Mouse (Mus musculus): ENCODE results near the gene Wwc1. TPM values are rescaled to one million over a fixed set of nuclear protein-coding genes. Genes with fewer than 3 reads are reported as not detected.

Wwc1 gene
- polyA plus RNA-seq, 1 experiment, result 4.2 TPM

DNA sequence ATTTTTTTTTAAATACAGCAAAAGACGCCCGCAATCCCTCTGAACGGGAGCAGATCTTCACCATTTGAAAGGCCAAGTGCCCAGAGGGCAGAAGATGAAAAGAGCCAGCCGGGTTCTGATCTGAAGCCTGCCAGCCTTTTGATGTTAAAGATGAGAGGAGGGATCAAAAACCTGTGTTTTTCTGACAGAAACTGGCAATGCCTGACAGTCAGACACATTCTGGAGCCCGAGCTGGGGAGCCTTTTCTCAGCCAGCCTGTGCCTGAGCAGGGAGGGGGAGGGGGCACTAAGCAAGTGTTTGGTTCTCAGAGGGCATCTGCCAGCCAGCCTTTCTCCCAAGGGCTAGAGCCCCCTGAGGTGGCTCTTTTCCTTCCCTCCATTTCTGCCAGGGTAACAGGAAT is 39.3 kb downstream of the Wwc1 start:
- Histone ChIP-seq H3K27ac (ENCODE audit: insufficient read depth, low read length) (no peak overlapping the region), H3K4me1 (ENCODE audit: control insufficient read depth, insufficient read depth, low read length) (peaks cover 2% of the 10 kb centered on the region), H3K4me3 (ENCODE audit: insufficient read depth, low read length) (no peak overlapping the region)
- no peak for TF ChIP-seq CTCF (IDR thresholded peaks at IDR 0.05; ENCODE audit: borderline replicate concordance, insufficient read depth, low read length)

DNA sequence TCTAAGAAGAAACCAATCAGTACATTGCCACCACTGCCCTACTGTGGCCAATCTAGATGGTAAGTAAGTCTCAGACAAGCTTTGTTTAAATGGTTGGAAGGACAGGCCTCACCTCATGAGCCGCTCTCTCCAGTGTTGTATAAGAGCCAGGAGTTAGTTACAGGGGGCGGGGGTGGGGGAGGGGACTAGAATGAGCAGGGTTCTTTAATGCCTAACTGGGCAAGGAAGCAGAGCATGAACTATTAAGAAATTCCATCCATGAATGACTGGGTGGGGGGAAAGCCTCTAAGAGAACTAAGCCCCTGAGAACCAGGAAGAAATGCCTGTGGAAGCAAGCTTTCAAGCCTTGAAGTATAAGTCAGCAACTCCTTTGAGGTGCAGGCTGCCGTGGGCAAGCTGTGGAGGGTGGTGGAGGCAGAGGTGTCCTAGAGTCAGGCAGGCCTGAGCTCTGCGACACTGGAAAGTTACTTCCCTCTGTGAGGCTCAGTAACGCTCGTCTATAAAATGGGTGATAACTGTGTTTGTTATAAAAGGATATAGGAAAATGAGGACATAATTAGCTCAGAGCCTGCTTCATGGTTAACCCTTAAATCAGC is 41.4 kb downstream of the Wwc1 start:
- H3K27ac ChIP-seq (ENCODE audit: insufficient read depth, low read length), result no peak overlapping the region
- H3K4me3 ChIP-seq (ENCODE audit: insufficient read depth, low read length), result no peak overlapping the region
- TF ChIP-seq CTCF (IDR thresholded peaks at IDR 0.05; ENCODE audit: borderline replicate concordance, insufficient read depth, low read length) (no peak), POLR2A (IDR thresholded peaks at IDR 0.05; ENCODE audit: low read depth, low read length) (no peak)
- peaks cover 2% of the 10 kb centered on the region for H3K4me1 ChIP-seq (ENCODE audit: control insufficient read depth, insufficient read depth, low read length)

DNA sequence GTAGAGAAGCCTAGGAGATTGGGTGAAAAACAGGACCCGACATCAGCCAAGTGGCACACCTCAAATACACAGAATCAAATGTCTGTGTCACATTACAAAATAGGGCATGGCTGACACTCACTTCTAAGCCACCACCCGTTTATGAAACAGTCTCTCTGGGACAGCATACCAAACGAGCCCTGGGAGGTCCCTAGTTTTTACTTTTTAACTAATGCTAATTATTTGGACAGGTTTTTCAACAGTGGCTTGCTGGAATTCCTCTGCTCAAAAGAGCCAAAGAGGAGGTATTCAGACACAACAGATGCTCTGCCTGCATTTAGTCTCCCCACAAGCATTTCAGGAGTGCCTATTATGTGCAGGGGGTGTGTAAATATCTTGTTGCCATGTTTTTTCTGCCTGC is 44.7 kb downstream of the Wwc1 start:
- Histone ChIP-seq H3K27ac (ENCODE audit: insufficient read depth, low read length) (no peak overlapping the region), H3K4me1 (ENCODE audit: control insufficient read depth, insufficient read depth, low read length) (peaks cover 2% of the 10 kb centered on the region), H3K4me3 (ENCODE audit: insufficient read depth, low read length) (no peak overlapping the region)
- TF ChIP-seq POLR2A (IDR thresholded peaks at IDR 0.05; ENCODE audit: low read depth, low read length) (no peak), CTCF (IDR thresholded peaks at IDR 0.05; ENCODE audit: borderline replicate concordance, insufficient read depth, low read length) (no peak)

DNA sequence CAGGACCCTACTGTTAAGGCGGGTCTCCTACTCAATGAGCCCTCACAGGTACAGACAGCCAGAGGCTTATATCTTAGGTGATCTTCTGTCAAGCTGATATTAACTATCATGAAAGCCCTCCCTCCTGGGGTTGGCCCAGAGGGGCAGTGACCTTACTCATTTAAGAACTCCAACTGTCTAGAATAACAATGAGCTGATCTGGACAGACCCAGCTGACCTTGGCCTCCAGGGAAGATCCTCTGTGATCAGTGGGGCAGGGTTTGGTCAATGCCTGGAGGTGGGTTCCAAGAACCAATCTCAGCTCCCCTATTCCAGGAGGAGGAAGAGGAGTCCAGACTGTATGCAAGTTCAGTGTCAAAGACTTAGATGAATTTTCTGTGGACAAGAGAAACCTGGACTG is 45.2 kb downstream of the Wwc1 start:
- Histone ChIP-seq H3K4me1 (ENCODE audit: control insufficient read depth, insufficient read depth, low read length) (peaks cover 2% of the 10 kb centered on the region), H3K27ac (ENCODE audit: insufficient read depth, low read length) (no peak overlapping the region), H3K4me3 (ENCODE audit: insufficient read depth, low read length) (no peak overlapping the region)
- TF ChIP-seq POLR2A (IDR thresholded peaks at IDR 0.05; ENCODE audit: low read depth, low read length), result no peak
- TF ChIP-seq CTCF (IDR thresholded peaks at IDR 0.05; ENCODE audit: borderline replicate concordance, insufficient read depth, low read length), result no peak

DNA sequence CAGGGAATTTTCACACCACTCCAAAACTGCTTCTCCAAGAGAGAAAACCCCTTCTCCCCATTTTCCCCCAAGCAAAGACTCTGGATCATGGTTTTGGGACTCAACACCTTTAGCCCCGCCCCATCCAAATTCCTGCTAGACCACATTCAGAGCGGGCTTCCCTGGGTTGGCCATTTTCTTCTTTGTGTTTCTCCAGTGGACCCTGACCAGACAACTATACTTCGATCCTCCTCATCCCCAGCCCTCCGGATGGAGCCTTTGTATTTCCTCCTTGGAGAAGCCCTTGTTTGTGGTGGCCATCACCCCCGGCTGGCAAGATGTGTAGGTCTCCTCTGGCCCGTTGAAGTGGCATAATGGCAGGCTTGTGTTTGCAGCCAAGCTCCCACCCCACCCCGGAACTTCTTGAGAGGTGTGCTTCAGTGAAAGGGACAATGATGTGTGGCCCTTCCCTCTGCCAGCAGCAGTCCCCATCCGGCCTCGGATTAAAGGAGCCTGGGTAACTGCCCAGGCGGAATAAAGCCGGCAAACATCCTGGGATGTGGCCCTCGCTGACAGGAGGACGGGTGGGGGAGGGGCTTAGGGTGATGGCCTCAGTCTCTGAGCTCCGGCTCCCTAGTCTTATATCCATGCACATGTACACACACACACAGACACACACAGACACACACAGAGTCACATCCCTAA is 46.8 kb downstream of the Wwc1 start:
- no peak for TF ChIP-seq POLR2A (IDR thresholded peaks at IDR 0.05; ENCODE audit: low read depth, low read length)
- TF ChIP-seq CTCF (IDR thresholded peaks at IDR 0.05; ENCODE audit: borderline replicate concordance, insufficient read depth, low read length), result no peak
- Histone ChIP-seq H3K27ac (ENCODE audit: insufficient read depth, low read length) (no peak overlapping the region), H3K4me3 (ENCODE audit: insufficient read depth, low read length) (no peak overlapping the region)

DNA sequence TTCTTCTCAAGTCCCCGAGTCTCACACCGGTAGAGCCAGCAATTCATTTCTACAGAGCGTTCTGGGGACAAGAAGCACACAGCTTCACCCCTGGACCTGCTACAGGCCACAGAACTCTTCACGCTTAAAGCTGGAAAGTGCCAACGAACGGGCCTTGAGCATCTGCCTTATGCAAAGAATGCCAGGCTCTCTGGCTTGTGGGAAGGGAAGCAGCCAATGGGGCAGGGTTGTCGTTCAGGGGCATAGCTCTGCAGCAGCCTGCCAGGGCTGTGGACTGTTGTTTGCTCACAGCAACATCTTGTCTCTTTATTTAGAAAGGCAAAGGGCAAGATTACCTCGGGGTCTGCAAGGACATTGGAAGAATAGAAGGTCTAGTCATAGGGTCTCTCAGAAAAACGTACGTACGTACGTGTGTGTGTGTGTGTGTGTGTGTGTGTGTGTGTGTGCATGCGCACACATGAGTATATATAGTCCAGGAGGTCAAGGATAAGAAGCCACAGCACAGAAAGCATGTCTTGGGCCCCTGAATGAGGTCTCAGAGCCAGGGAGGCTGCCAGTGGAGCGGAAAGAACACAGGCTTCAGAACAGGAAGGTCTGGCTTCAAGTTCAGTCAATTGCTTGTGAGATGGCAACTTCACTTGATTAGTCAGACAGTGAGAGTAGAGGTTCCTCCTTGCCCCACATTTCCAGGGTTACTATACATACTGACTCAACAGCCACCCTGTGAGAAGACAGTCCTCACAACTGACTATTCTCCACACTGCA is 48.0 kb downstream of the Wwc1 start:
- no peak overlapping the region for H3K27ac ChIP-seq (ENCODE audit: insufficient read depth, low read length)
- H3K4me3 ChIP-seq (ENCODE audit: insufficient read depth, low read length), result no peak overlapping the region
- TF ChIP-seq CTCF (IDR thresholded peaks at IDR 0.05; ENCODE audit: borderline replicate concordance, insufficient read depth, low read length) (no peak), POLR2A (IDR thresholded peaks at IDR 0.05; ENCODE audit: low read depth, low read length) (no peak)
- H3K4me1 ChIP-seq (ENCODE audit: control insufficient read depth, insufficient read depth, low read length), result peaks cover 2% of the 10 kb centered on the region

More for the DNA sequence above, 46.8 kb downstream of the Wwc1 start:
- peaks cover 2% of the 10 kb centered on the region for H3K4me1 ChIP-seq (ENCODE audit: control insufficient read depth, insufficient read depth, low read length)

DNA sequence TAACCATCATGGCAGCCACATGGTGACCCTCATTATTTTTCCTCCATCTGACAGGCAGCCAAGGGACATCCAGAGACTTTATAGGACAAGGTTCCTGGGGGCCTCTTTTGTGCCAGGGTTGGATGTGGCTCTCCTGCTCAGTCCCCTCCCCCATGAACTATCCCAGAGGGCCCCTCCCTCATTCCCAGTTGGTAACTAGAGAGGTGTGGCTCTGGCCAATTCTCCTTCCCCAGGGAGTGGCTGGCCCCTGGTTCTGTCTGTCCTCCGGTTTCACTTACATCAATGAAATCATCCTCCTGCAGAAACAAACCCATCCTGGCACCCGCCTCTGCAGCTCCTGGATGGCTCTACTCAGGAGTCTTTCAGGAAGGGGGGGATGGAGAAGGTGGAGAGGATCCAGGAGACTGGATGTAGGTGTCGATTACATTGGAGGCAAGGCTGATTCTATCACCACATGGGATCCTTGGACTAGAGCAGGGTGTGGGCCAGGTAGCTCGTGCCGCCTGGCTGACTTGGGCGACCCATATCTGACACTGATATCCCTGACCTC is 49.7 kb downstream of the Wwc1 start:
- TF ChIP-seq CTCF (IDR thresholded peaks at IDR 0.05; ENCODE audit: borderline replicate concordance, insufficient read depth, low read length) (no peak), POLR2A (IDR thresholded peaks at IDR 0.05; ENCODE audit: low read depth, low read length) (no peak)
- Histone ChIP-seq H3K27ac (ENCODE audit: insufficient read depth, low read length) (no peak overlapping the region), H3K4me1 (ENCODE audit: control insufficient read depth, insufficient read depth, low read length) (peaks cover 2% of the 10 kb centered on the region), H3K4me3 (ENCODE audit: insufficient read depth, low read length) (no peak overlapping the region)

DNA sequence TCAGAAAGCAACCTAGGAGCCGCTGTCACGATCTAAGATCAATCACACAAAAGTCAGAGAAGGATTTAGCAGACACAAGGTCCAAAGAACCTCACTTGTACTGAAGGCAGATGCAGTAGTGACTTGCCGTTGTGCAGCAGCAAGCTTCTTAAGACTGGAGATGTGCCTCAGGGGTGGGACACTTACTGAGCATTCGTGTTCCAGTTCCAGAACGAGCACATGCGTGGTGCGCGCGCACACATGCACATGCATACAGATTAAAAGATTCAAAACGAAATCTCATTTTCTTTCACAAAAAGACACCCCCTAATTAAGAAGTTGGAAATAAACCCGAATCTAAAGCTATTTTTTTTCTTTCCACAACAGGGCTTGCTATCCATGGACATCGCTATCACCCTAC is 51.9 kb downstream of the Wwc1 start:
- Histone ChIP-seq H3K27ac (ENCODE audit: insufficient read depth, low read length) (no peak overlapping the region), H3K4me3 (ENCODE audit: insufficient read depth, low read length) (no peak overlapping the region), H3K4me1 (ENCODE audit: control insufficient read depth, insufficient read depth, low read length) (peaks cover 2% of the 10 kb centered on the region)
- TF ChIP-seq CTCF (IDR thresholded peaks at IDR 0.05; ENCODE audit: borderline replicate concordance, insufficient read depth, low read length), result no peak
- TF ChIP-seq POLR2A (IDR thresholded peaks at IDR 0.05; ENCODE audit: low read depth, low read length), result no peak

DNA sequence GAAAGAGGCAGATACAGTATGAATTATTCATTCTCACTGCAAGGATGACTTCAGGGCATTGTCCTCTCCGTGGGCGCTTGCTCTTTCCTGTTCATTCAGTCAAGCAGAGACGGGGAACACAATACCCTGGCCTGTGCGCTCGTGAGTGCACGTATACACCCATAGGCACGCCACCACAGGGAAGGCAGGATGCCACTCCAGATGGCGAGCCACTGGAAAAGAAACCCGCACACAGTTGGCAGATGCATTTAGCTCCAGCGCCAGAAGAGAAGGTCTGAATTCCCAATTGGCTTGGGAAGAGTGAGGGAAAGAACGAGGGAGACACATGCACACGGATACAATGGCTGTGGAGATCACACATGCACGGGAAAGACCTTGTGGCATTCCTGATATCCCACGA is 53.0 kb downstream of the Wwc1 start:
- H3K4me3 ChIP-seq (ENCODE audit: insufficient read depth, low read length), result no peak overlapping the region
- no peaks in the 10 kb centered on the region for H3K4me1 ChIP-seq (ENCODE audit: control insufficient read depth, insufficient read depth, low read length)
- H3K27ac ChIP-seq (ENCODE audit: insufficient read depth, low read length), result no peak overlapping the region
- TF ChIP-seq CTCF (IDR thresholded peaks at IDR 0.05; ENCODE audit: borderline replicate concordance, insufficient read depth, low read length), result no peak
- no peak for TF ChIP-seq POLR2A (IDR thresholded peaks at IDR 0.05; ENCODE audit: low read depth, low read length)

DNA sequence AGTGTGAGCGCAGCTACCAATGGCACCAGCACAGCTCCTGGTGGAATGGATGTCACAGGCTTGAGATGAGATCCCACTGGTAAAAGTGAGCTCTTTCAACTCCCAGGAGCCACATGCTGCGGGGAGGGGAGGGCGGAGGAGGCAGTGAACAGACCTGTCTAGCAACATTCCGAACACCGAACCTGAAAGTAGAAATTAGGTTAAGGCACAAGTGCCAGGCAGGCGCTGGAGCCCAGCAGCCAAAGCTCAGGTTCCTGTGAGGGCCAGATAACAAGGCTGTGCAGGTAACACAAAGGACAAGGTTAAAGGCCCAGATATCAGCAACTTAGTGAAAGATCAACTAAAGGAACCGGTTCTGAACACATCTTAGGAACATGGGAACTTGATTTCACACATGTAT is 54.7 kb downstream of the Wwc1 start:
- no peaks in the 10 kb centered on the region for H3K4me1 ChIP-seq (ENCODE audit: control insufficient read depth, insufficient read depth, low read length)
- no peak overlapping the region for H3K27ac ChIP-seq (ENCODE audit: insufficient read depth, low read length)
- TF ChIP-seq CTCF (IDR thresholded peaks at IDR 0.05; ENCODE audit: borderline replicate concordance, insufficient read depth, low read length) (no peak), POLR2A (IDR thresholded peaks at IDR 0.05; ENCODE audit: low read depth, low read length) (no peak)
- no peak overlapping the region for H3K4me3 ChIP-seq (ENCODE audit: insufficient read depth, low read length)

Measured in embryonic fibroblast, embryonic 13.5 days (primary cell).